Mouse (Mus musculus) small intestine, adult 2 months (tissue): ENCODE measurements around the gene Mknk1. TPM values are rescaled to one million over a fixed set of nuclear protein-coding genes. Genes with fewer than 3 reads are reported as not detected.

Source experiments
- H3K27ac ChIP-seq: fragments of 200-500 bp; 2 replicates; pipeline ENCODE4 v1.5.1; 2012; ENCODE audit warnings: low read depth, low read length, control low read depth, inconsistent platforms; ENCODE audit not compliant: insufficient read depth
- H3K27me3 ChIP-seq: fragments of 200-500 bp; 2 replicates; pipeline ENCODE4 v1.6.1; 2012; ENCODE audit warnings: mild to moderate bottlenecking, moderate library complexity, low read length, inconsistent platforms; ENCODE audit not compliant: control insufficient read depth, insufficient read depth
- H3K36me3 ChIP-seq: fragments of 200-500 bp; 2 replicates; pipeline ENCODE4 v1.6.1; 2012; ENCODE audit warnings: mild to moderate bottlenecking, low read length, control low read depth, inconsistent platforms; ENCODE audit not compliant: control insufficient read depth, insufficient read depth
- H3K4me1 ChIP-seq: fragments of 200-500 bp; 2 replicates; pipeline ENCODE4 v1.6.1; 2012; ENCODE audit warnings: low read length, inconsistent platforms, mixed read lengths; ENCODE audit not compliant: control insufficient read depth, insufficient read depth, insufficient read length
- H3K4me3 ChIP-seq: fragments of 200-500 bp; 2 replicates; pipeline ENCODE4 v1.5.1; 2012; ENCODE audit warnings: low read depth, mild to moderate bottlenecking, control low read depth, inconsistent platforms, low read length, moderate library complexity
- CTCF ChIP-seq: fragments of 200-500 bp; IDR thresholded peaks from 2 replicates; pipeline ENCODE4 v1.5.1; 2012; ENCODE audit warnings: low read depth, mild to moderate bottlenecking, control low read depth, inconsistent platforms, low read length, moderate library complexity, mixed read lengths; ENCODE audit not compliant: insufficient replicate concordance, insufficient read length; ENCODE audit errors: extremely low read depth
- POLR2A ChIP-seq: fragments of 200-500 bp; IDR thresholded peaks from 2 replicates; pipeline ENCODE4 v1.6.1; 2012; ENCODE audit warnings: low read depth, mild to moderate bottlenecking, control low read depth, inconsistent platforms, low read length, moderate library complexity
- whole genome bisulfite sequencing: fragments of 180-500 bp; shearing (Covaris S2); methylation state at CpG from one replicate; pipeline ENCODE4 v1.1.7; 2018; 5-methylcytosine and 5-hydroxymethylcytosine counted together
- polyA plus RNA-seq: library from polyadenylated mRNA; depleted of rRNA; stranded (reverse); fragments of >200 nt; gene quantifications from 2 replicates; pipeline ENCODE4 v1.2.3, GENCODE M21; 2012

Mknk1 gene
- polyA plus RNA-seq, 1 experiment: 25.3 TPM

- Histone ChIP-seq H3K27ac (no peak overlapping the region), H3K4me3 (no peak overlapping the region; the same call in 1 of the 2 replicates), H3K27me3 (no peaks in the 10 kb centered on the region), H3K4me1 (peaks cover 3% of the 10 kb centered on the region; the same call in 1 of the 2 replicates), H3K36me3 (peaks cover 8% of the 10 kb centered on the region)
- no peak for TF ChIP-seq CTCF
- no peak for TF ChIP-seq POLR2A
- WGBS: 56% methylated on average over 4 of the region's 4 CpGs
Observed at GRCm38 (mm10) chr4:115839956-115840355, 958 bp downstream of the Mknk1 start.

DNA sequence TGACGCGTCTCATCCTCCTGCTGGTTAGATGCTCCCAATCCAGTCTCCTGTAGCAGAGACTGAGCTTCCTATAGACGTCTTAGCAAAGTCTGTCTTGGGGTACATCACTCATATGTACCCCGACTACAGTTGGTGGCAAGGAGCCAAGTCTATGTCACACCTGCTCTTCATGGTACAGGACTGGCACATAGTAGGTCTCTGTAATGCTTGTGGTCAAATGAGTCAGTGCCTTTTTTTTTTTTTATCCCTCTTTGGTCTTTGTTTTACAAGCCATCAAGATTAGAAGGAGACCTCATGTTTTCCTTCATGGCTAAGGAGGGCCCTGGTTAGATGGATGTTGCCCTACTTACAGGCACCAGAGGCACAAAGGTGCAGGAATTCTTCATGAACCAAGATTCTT lies 1.8 kb downstream of the Mknk1 start:
- WGBS: 81% methylated on average over 4 of the region's 4 CpGs
- TF ChIP-seq CTCF (no peak), POLR2A (no peak)

DNA sequence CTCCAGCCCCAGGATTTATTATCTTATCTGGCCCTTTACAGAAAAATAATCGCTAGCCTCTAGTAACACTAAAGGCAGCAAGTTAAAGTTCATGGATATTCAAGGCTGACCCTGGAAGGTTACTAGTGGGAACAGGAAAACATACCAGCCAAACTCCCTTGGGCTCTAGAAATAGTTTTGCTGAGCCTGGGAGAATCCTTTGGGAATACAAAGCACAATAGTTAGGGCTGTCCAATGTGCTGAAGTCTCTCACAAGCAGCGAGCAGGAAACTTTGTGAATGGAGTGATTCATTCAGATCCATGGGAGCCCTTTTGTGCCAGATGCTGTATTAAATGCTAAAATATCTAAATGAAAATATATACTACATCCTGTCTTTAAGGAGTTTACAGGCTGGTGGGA lies 7.7 kb downstream of the Mknk1 start:
- TF ChIP-seq POLR2A (no peak), CTCF (no peak)
- Histone ChIP-seq H3K4me1 (peaks cover 3% of the 10 kb centered on the region; the same call in 1 of the 2 replicates), H3K36me3 (peaks cover 21% of the 10 kb centered on the region), H3K27me3 (no peaks in the 10 kb centered on the region), H3K4me3 (no peak overlapping the region), H3K27ac (no peak overlapping the region)
- WGBS: 67% methylated on average over 2 of the region's 2 CpGs

More for the DNA sequence above, 1.8 kb downstream of the Mknk1 start:
- H3K27ac ChIP-seq: no peak overlapping the region
- H3K27me3 ChIP-seq: no peaks in the 10 kb centered on the region
- H3K36me3 ChIP-seq: no peaks in the 10 kb centered on the region
- H3K4me3 ChIP-seq: no peak overlapping the region
- H3K4me1 ChIP-seq: peaks cover 3% of the 10 kb centered on the region; the same call in 1 of the 2 replicates

DNA sequence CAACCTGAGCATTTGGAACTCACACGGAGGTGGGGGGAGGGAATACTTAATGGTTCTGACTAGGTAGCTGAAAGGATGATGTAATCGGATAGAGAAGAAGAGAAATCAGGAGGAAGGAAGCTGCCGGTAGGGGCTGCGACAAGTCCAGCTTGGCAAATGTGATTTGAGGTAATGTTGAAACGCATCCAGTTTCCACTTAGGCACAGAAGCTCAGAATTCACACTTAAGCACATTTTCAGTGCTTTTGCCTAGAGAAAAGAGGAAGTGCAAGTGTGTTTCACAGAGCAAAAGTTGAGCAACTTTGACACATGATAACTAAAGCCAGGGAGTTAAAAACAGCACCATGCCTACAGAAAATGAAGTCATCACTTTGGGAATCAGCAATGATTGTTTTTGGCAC lies 8.4 kb downstream of the Mknk1 start:
- H3K4me1 ChIP-seq: peaks cover 3% of the 10 kb centered on the region; the same call in 1 of the 2 replicates
- H3K27ac ChIP-seq: no peak overlapping the region
- H3K4me3 ChIP-seq: no peak overlapping the region
- 57% methylated on average over 5 of the region's 5 CpGs for WGBS
- no peaks in the 10 kb centered on the region for H3K27me3 ChIP-seq
- no peak for TF ChIP-seq POLR2A
- TF ChIP-seq CTCF: no peak
- peaks cover 23% of the 10 kb centered on the region for H3K36me3 ChIP-seq

GRCm38 (mm10) chr4:115848083-115848482 lies 9.1 kb downstream of the Mknk1 start:
- Histone ChIP-seq H3K27me3 (no peaks in the 10 kb centered on the region), H3K36me3 (peaks cover 25% of the 10 kb centered on the region), H3K4me3 (no peak overlapping the region), H3K27ac (no peak overlapping the region), H3K4me1 (peaks cover 3% of the 10 kb centered on the region; the same call in 1 of the 2 replicates)
- 95% methylated on average over 1 of the region's 1 CpGs for WGBS
- TF ChIP-seq POLR2A (no peak), CTCF (no peak)

- Histone ChIP-seq H3K36me3 (peaks cover 26% of the 10 kb centered on the region), H3K4me1 (peaks cover 3% of the 10 kb centered on the region; the same call in 1 of the 2 replicates), H3K4me3 (no peak overlapping the region), H3K27ac (no peak overlapping the region), H3K27me3 (no peaks in the 10 kb centered on the region)
- 40% methylated on average over 8 of the region's 8 CpGs for WGBS
- no peak for TF ChIP-seq POLR2A
- TF ChIP-seq CTCF: no peak
Observed at GRCm38 (mm10) chr4:115848990-115849677, 10.1 kb downstream of the Mknk1 start.

- Histone ChIP-seq H3K4me3 (no peak overlapping the region), H3K4me1 (peaks cover 3% of the 10 kb centered on the region; the same call in 1 of the 2 replicates), H3K27ac (no peak overlapping the region), H3K36me3 (peaks cover 26% of the 10 kb centered on the region), H3K27me3 (no peaks in the 10 kb centered on the region)
- TF ChIP-seq CTCF (no peak), POLR2A (no peak)
- WGBS: 69% methylated on average over 2 of the region's 2 CpGs
Observed at GRCm38 (mm10) chr4:115850111-115850510, 11.1 kb downstream of the Mknk1 start.
